Mouse (Mus musculus): ENCODE data around the gene Kif14. TPM values are rescaled to one million over a fixed set of nuclear protein-coding genes. Genes with fewer than 3 reads are reported as not detected.
"Not testable (repeated sequence)": the region's sequence is repeated elsewhere in the genome, so short reads cannot be mapped to it uniquely, and the experiment has no call there.

The Kif14 gene
- polyA plus RNA-seq, 1 experiment from 2014 or later: 5.2 TPM

DNA sequence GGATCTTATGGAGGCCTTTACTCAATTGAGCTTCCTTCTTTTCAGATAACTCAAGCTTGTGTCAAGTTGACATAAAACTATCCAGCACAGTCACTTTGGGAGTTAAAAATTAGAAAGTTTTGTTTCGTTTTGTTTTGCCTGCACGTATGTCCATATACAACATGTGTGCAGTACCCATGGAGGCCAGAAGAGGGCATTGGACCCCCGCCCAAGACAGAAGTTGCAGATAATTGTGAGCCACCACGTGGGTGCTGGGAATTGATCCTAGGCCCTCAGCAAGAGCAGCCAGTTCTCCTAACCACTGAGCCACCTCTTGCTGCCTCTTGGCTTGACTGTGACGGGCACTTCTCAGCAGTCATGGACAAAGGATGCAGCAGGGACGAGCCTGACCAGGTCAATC, 70.8 kb downstream of the Kif14 start:
- Histone ChIP-seq H3K4me2 (replicated peaks) (no peak overlapping the region), H3K27me3 (no peaks in the 10 kb centered on the region), H3K9me3 (replicated peaks) (no peaks in the 10 kb centered on the region), H3K36me3 (no peaks in the 10 kb centered on the region), H3K4me1 (peaks cover 11% of the 10 kb centered on the region), H3K4me3 (replicated peaks) (no peak overlapping the region), H3K27ac (replicated peaks) (no peak overlapping the region), H3K9ac (no peak overlapping the region)
- 85% methylated on average over 6 of the region's 6 CpGs for WGBS
- no peak for ATAC-seq (ENCODE audit: insufficient number of reproducible peaks, low FRiP score, low TSS enrichment, low read depth)

GRCm38 (mm10) chr1:136538247-136538646, 72.1 kb downstream of the Kif14 start:
- Histone ChIP-seq H3K36me3 (no peaks in the 10 kb centered on the region), H3K27me3 (no peaks in the 10 kb centered on the region), H3K9me3 (replicated peaks) (no peaks in the 10 kb centered on the region), H3K9ac (no peak overlapping the region), H3K4me3 (replicated peaks) (no peak overlapping the region), H3K4me1 (peaks cover 11% of the 10 kb centered on the region), H3K27ac (replicated peaks) (no peak overlapping the region), H3K4me2 (replicated peaks) (no peak overlapping the region)
- 90% methylated on average over 4 of the region's 4 CpGs for WGBS
- ATAC-seq (ENCODE audit: insufficient number of reproducible peaks, low FRiP score, low TSS enrichment, low read depth): no peak

DNA sequence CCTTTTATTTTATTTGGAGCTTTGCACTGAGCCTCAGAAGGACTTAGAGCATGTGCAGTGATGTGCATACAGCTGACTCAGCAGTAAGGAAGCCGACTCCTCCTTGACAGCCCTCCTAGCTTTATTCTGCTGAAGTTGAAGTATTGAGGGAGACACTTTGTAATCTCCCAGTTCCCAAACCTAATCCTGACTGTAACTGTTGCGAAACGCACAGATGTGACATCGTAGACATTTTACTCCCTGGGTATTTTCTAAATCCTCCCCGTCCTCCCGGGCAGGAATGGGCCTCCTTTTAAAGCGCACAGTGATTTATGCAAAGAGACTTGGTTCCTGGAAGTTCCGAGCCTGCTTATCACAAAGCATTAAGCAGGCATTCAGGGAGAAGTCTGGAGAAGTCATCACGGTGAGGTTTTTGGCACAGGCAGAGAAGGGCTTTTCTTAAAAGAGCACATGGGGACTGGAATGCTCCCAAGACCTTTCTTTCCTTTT, 74.3 kb downstream of the Kif14 start:
- H3K27me3 ChIP-seq: no peaks in the 10 kb centered on the region
- no peaks in the 10 kb centered on the region for H3K36me3 ChIP-seq
- H3K9ac ChIP-seq: no peak overlapping the region
- H3K4me1 ChIP-seq: peaks cover 11% of the 10 kb centered on the region
- WGBS: 26% methylated on average over 9 of the region's 9 CpGs
- no peak overlapping the region for H3K4me2 ChIP-seq (replicated peaks)
- no peak overlapping the region for H3K4me3 ChIP-seq (replicated peaks)
- peak overlapping the region; percentile 2; the same call in 1 of the 2 replicates for H3K27ac ChIP-seq (replicated peaks)
- no peaks in the 10 kb centered on the region for H3K9me3 ChIP-seq (replicated peaks)
- ATAC-seq (ENCODE audit: insufficient number of reproducible peaks, low FRiP score, low TSS enrichment, low read depth): no peak

GRCm38 (mm10) chr1:136541618-136542376, 75.7 kb downstream of the Kif14 start:
- no peak for ATAC-seq (ENCODE audit: insufficient number of reproducible peaks, low FRiP score, low TSS enrichment, low read depth)

GRCm38 (mm10) chr1:136543920-136544319, 77.8 kb downstream of the Kif14 start:
- peaks cover 11% of the 10 kb centered on the region for H3K4me1 ChIP-seq
- H3K36me3 ChIP-seq: no peaks in the 10 kb centered on the region
- H3K4me3 ChIP-seq (replicated peaks): no peak overlapping the region
- no peaks in the 10 kb centered on the region for H3K27me3 ChIP-seq
- ATAC-seq (ENCODE audit: insufficient number of reproducible peaks, low FRiP score, low TSS enrichment, low read depth): no peak
- H3K9me3 ChIP-seq (replicated peaks): no peaks in the 10 kb centered on the region
- 52% methylated on average over 7 of the region's 7 CpGs for WGBS
- no peak overlapping the region for H3K27ac ChIP-seq (replicated peaks)
- no peak overlapping the region for H3K9ac ChIP-seq
- no peak overlapping the region for H3K4me2 ChIP-seq (replicated peaks)

More at GRCm38 (mm10) chr1:136541618-136542376, 75.7 kb downstream of the Kif14 start:
- 64% methylated on average over 12 of the region's 12 CpGs for WGBS
- Histone ChIP-seq H3K27ac (replicated peaks) (no peak overlapping the region), H3K4me1 (peaks cover 11% of the 10 kb centered on the region), H3K9me3 (replicated peaks) (no peaks in the 10 kb centered on the region), H3K9ac (no peak overlapping the region), H3K4me3 (replicated peaks) (no peak overlapping the region), H3K36me3 (no peaks in the 10 kb centered on the region), H3K27me3 (no peaks in the 10 kb centered on the region), H3K4me2 (replicated peaks) (no peak overlapping the region)

DNA sequence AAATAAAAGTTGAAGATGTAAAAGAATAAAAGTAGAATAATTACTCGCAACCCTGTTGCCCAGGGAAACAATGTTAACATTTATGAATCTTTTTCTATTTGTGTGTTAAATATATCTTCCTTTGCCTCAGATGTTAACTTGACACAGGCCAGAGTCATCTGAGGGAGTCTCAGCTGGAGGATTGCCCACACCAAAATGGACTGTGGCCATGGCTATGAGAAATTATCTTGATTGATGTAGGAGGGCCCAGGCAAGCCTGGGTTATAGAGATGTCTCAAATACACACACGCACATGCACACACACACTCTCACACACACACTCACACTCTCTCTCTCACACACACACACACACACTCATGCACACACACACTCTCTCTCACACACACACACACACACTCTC, 80.9 kb downstream of the Kif14 start:
- ATAC-seq (ENCODE audit: insufficient number of reproducible peaks, low FRiP score, low TSS enrichment, low read depth): no peak
- Histone ChIP-seq H3K9ac (no peak overlapping the region), H3K4me2 (replicated peaks) (no peak overlapping the region), H3K27me3 (no peaks in the 10 kb centered on the region), H3K27ac (replicated peaks) (no peak overlapping the region), H3K9me3 (replicated peaks) (no peaks in the 10 kb centered on the region), H3K36me3 (no peaks in the 10 kb centered on the region), H3K4me1 (no peaks in the 10 kb centered on the region), H3K4me3 (replicated peaks) (no peak overlapping the region)
- 86% methylated on average over 2 of the region's 2 CpGs for WGBS

- H3K4me2 ChIP-seq (replicated peaks): no peak overlapping the region
- no peaks in the 10 kb centered on the region for H3K36me3 ChIP-seq
- no peak overlapping the region for H3K4me3 ChIP-seq (replicated peaks)
- no peak overlapping the region for H3K27ac ChIP-seq (replicated peaks)
- H3K4me1 ChIP-seq: no peaks in the 10 kb centered on the region
- no peak overlapping the region for H3K9ac ChIP-seq
- no peaks in the 10 kb centered on the region for H3K9me3 ChIP-seq (replicated peaks)
- no peak for ATAC-seq (ENCODE audit: insufficient number of reproducible peaks, low FRiP score, low TSS enrichment, low read depth)
- H3K27me3 ChIP-seq: no peaks in the 10 kb centered on the region
- 89% methylated on average over 6 of the region's 6 CpGs for WGBS
Observed at GRCm38 (mm10) chr1:136550285-136550684, 84.1 kb downstream of the Kif14 start.

DNA sequence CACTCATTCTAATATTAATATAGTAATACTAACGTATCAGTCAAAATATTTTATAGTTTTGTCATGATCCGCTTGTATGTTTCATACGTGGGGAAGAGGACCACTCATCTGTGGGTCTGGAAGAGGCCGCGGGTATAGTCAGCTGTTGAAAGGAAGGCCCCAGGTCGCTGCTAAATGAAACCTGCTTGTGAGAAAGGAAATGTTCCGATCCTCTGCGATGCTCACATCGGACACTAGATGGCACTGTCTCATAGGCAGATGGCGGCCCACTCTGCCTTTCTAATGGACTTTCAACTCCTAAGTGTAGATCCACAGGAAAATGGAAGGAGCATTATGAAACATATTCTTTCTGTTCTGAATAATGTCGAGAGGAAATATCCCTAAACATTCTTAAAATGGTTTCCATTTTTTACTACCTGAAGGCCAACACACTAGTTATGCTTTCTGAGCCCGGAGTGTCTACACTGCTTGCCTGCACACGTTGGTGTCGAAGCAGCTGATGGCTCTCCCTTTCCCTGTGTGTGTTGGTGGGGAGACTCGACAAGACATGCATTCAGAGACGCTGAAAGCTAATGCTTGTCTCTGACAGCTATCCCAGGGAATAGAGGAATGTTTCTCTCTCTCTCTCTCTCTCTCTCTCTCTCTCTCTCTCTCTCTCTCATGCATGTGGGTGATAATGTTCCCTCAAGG, 84.9 kb downstream of the Kif14 start:
- WGBS: 21% methylated on average over 16 of the region's 16 CpGs
- no peaks in the 10 kb centered on the region for H3K4me1 ChIP-seq
- no peak overlapping the region for H3K27ac ChIP-seq (replicated peaks)
- no peak overlapping the region for H3K4me2 ChIP-seq (replicated peaks)
- ATAC-seq (ENCODE audit: insufficient number of reproducible peaks, low FRiP score, low TSS enrichment, low read depth): no peak
- no peaks in the 10 kb centered on the region for H3K36me3 ChIP-seq
- H3K9me3 ChIP-seq (replicated peaks): no peaks in the 10 kb centered on the region
- H3K9ac ChIP-seq: no peak overlapping the region
- H3K4me3 ChIP-seq (replicated peaks): no peak overlapping the region
- H3K27me3 ChIP-seq: no peaks in the 10 kb centered on the region

- H3K27me3 ChIP-seq: no peaks in the 10 kb centered on the region
- WGBS: 89% methylated on average over 3 of the region's 3 CpGs
- no peaks in the 10 kb centered on the region for H3K36me3 ChIP-seq
- no peak overlapping the region for H3K4me3 ChIP-seq (replicated peaks)
- H3K9ac ChIP-seq: no peak overlapping the region
- no peaks in the 10 kb centered on the region for H3K9me3 ChIP-seq (replicated peaks)
- H3K4me2 ChIP-seq (replicated peaks): no peak overlapping the region
- peaks cover 7% of the 10 kb centered on the region; the same call in 1 of the 2 replicates for H3K4me1 ChIP-seq
- ATAC-seq (ENCODE audit: insufficient number of reproducible peaks, low FRiP score, low TSS enrichment, low read depth): no peak
- no peak overlapping the region for H3K27ac ChIP-seq (replicated peaks)
Observed at GRCm38 (mm10) chr1:136554686-136555085, 88.5 kb downstream of the Kif14 start.

DNA sequence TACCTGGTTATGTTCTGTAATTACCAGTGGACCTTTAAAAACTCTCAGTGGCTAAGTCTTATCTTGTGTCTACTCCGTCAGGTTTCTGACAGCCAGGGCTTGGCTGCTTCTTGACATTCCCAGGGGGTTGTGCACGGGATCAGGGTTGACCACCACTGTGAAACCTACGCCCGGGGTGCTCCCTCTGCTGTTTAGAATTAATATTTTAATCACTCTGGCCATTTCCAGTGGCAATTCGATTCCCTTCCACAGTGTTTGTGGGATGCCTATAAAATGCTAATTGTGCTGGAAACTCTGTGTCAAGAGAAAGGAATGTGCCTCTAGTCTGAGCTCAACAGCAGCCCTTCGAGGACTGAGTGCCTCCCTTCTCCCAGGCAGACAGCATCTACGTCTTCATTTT, 89.7 kb downstream of the Kif14 start:
- 30% methylated on average over 7 of the region's 7 CpGs for WGBS
- Histone ChIP-seq H3K27ac (replicated peaks) (no peak overlapping the region), H3K9me3 (replicated peaks) (no peaks in the 10 kb centered on the region), H3K4me2 (replicated peaks) (no peak overlapping the region), H3K4me1 (peaks cover 7% of the 10 kb centered on the region; the same call in 1 of the 2 replicates), H3K9ac (no peak overlapping the region), H3K27me3 (no peaks in the 10 kb centered on the region), H3K4me3 (replicated peaks) (no peak overlapping the region), H3K36me3 (no peaks in the 10 kb centered on the region)
- ATAC-seq (ENCODE audit: insufficient number of reproducible peaks, low FRiP score, low TSS enrichment, low read depth): no peak

- not testable (repeated sequence) for H3K27ac ChIP-seq (replicated peaks); H3K36me3 ChIP-seq; H3K4me1 ChIP-seq; H3K9me3 ChIP-seq (replicated peaks); H3K4me2 ChIP-seq (replicated peaks); H3K9ac ChIP-seq; H3K27me3 ChIP-seq; ATAC-seq (ENCODE audit: insufficient number of reproducible peaks, low FRiP score, low TSS enrichment, low read depth); H3K4me3 ChIP-seq (replicated peaks)
- WGBS: 85% methylated on average over 2 of the region's 2 CpGs
Observed at GRCm38 (mm10) chr1:136556643-136557042, 90.5 kb downstream of the Kif14 start.

All from embryonic facial prominence, embryonic 15.5 days (tissue).